Mouse (Mus musculus) frontal cortex, postnatal 25 days (tissue): Measurements from ENCODE around the gene Adora1.

ENCODE experiments used
- DNase-seq, 2 experiments: peaks; one replicate each; pipeline ENCODE4 v3.0.0; 2022; ENCODE audit warnings: low spot score in 2 of 2

Adora1 gene

GRCm38 (mm10) chr1:134154655-134155054, 80.6 kb downstream of the Adora1 start:
- DNase-seq = no peak

GRCm38 (mm10) chr1:134154121-134154520, 81.1 kb downstream of the Adora1 start:
- no peak for DNase-seq

GRCm38 (mm10) chr1:134152626-134153590, 82.3 kb downstream of the Adora1 start:
- no peak for DNase-seq

- peak; percentile 58 to 81 for DNase-seq
These were observed 83.4 kb downstream of the Adora1 start for GRCm38 (mm10) chr1:134151655-134152412.

GRCm38 (mm10) chr1:134150745-134151144, 84.5 kb downstream of the Adora1 start:
- DNase-seq = no peak

- DNase-seq = no peak
These were observed 85.2 kb downstream of the Adora1 start for GRCm38 (mm10) chr1:134150076-134150475.
